Mouse (Mus musculus) layer of hippocampus, adult 9-11 months (tissue): ENCODE data around the gene Gm45233.

Source experiments
- DNase-seq: peaks from one replicate; pipeline ENCODE4 v3.0.0; 2022

Gene Gm45233

GRCm38 (mm10) chr7:43449811-43450210 lies 5.9 kb downstream of the Gm45233 start:
- no peak for DNase-seq

GRCm38 (mm10) chr7:43451726-43452125 lies 7.8 kb downstream of the Gm45233 start:
- no peak for DNase-seq

GRCm38 (mm10) chr7:43452609-43453008 lies 8.7 kb downstream of the Gm45233 start:
- no peak for DNase-seq

GRCm38 (mm10) chr7:43453599-43454355 lies 9.8 kb downstream of the Gm45233 start:
- DNase-seq = no peak

- no peak for DNase-seq
Observed at GRCm38 (mm10) chr7:43454371-43454770, 10.4 kb downstream of the Gm45233 start.

- DNase-seq = no peak
Observed at GRCm38 (mm10) chr7:43462851-43463250, 18.9 kb downstream of the Gm45233 start, which contains the start of gene Vsig10l. Vsig10l (plus strand) TSS chr7:43463151.

- no peak for DNase-seq
Observed at GRCm38 (mm10) chr7:43463976-43464375, 20.0 kb downstream of the Gm45233 start.

GRCm38 (mm10) chr7:43464864-43465343 lies 21.0 kb downstream of the Gm45233 start:
- no peak for DNase-seq

GRCm38 (mm10) chr7:43465344-43466098 lies 21.6 kb downstream of the Gm45233 start:
- peak; percentile 90 for DNase-seq

GRCm38 (mm10) chr7:43466099-43466694 lies 22.3 kb downstream of the Gm45233 start:
- peak; percentile 61 for DNase-seq

- DNase-seq = no peak
Observed at GRCm38 (mm10) chr7:43470373-43470772, 26.4 kb downstream of the Gm45233 start.

GRCm38 (mm10) chr7:43475706-43476105 lies 31.8 kb downstream of the Gm45233 start:
- no peak for DNase-seq

GRCm38 (mm10) chr7:43476376-43476775 lies 32.4 kb downstream of the Gm45233 start:
- DNase-seq = no peak

- peak; percentile 71 for DNase-seq
Observed at GRCm38 (mm10) chr7:43481191-43481590, 37.3 kb downstream of the Gm45233 start.

- DNase-seq = no peak
Observed at GRCm38 (mm10) chr7:43482090-43482716, 38.3 kb downstream of the Gm45233 start.

- DNase-seq = no peak
Observed at GRCm38 (mm10) chr7:43483236-43483635, 39.3 kb downstream of the Gm45233 start.

GRCm38 (mm10) chr7:43488646-43489045 lies 44.7 kb downstream of the Gm45233 start:
- DNase-seq = no peak

GRCm38 (mm10) chr7:43489631-43490125 lies 45.8 kb downstream of the Gm45233 start, which contains the start of gene Iglon5:
Iglon5 (minus strand) TSS chr7:43490075.
- no peak for DNase-seq

- peak; percentile 72 for DNase-seq
Observed at GRCm38 (mm10) chr7:43490182-43490584, 46.3 kb downstream of the Gm45233 start.

- no peak for DNase-seq
Observed at GRCm38 (mm10) chr7:43490861-43491260, 46.9 kb downstream of the Gm45233 start.

GRCm38 (mm10) chr7:43495343-43496021 lies 51.6 kb downstream of the Gm45233 start:
- peak; percentile 63 for DNase-seq
